ENCODE assay signal across 8 mouse cellular contexts in the genomic region with DNA sequence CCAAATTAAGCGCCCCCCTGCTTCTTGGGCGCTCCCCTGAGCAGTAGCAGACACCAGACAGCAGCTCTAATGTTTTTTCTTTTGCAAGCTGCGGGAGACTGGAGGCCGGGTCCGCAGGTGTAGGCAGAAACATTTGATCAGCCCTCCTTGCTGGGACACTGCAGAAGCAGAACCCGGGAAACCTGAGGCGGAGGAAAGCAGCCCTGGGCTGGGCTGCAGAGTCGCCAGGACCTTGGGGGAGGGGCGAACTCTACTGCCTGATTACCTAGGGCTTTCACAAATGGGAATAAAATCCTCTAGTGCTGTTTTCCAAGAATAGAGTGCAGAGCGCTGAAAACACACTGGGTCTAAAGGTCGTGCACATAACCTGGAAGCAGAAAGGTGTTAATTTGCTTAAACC. TPM values are rescaled to one million over a fixed set of nuclear protein-coding genes. Genes with fewer than 3 reads are reported as not detected.
A peak's percentile ranks its signal among the peaks of the same experiment; 100 is the strongest.
DNase-seq lines count a peak whose midpoint lies in the region; ATAC-seq lines count a peak whose summit lies in the region.

No protein-coding gene starts in this region.

- DNase-seq in 3134 (ENCODE audit: extremely low read depth, insufficient read length, low spot score), result peak; percentile 7
- peak; percentile 60 for DNase-seq in embryonic facial prominence, embryonic 10.5 days (ENCODE audit: low spot score)
- DNase-seq in kidney, postnatal 10 days, result peak; percentile 74
- DNase-seq in adipocyte (ENCODE audit: low spot score), result no peak
- no peak for DNase-seq in left cerebral cortex, postnatal 36 days (ENCODE audit: low spot score in 2 of 2)
- DNase-seq in B cell, adult 2 months, result no peak

- 2% methylated on average over 11 of the region's 11 CpGs for WGBS in embryonic facial prominence, embryonic 10.5 days
- WGBS in heart, embryonic 14.5 days, result 3% methylated on average over 11 of the region's 11 CpGs

- no peaks in the 10 kb centered on the region for H3K9me3 ChIP-seq in embryonic facial prominence, embryonic 10.5 days
- no peaks in the 10 kb centered on the region for H3K9me3 ChIP-seq in heart, embryonic 14.5 days (ENCODE audit: control insufficient read depth, low read length)

- ATAC-seq in heart, embryonic 14.5 days (ENCODE audit: insufficient number of reproducible peaks, insufficient read depth, low FRiP score, low read depth), result no peak
- 0 out of 2 replicates have a peak, but pooled peaks have one; percentile 16 for ATAC-seq in megakaryocyte, adult 5-6 weeks (ENCODE audit: poor library complexity, severe bottlenecking)

- H3K27me3 ChIP-seq in embryonic facial prominence, embryonic 10.5 days (replicated peaks; ENCODE audit: low read depth, poor library complexity, severe bottlenecking), result peaks cover 53% of the 10 kb centered on the region
- 0 out of 2 replicates have a peak, but pooled peaks cover 3% of the 10 kb centered on the region for H3K27me3 ChIP-seq in heart, embryonic 14.5 days (ENCODE audit: control insufficient read depth, insufficient read depth, low read length)

- intact Hi-C loops in left cerebral cortex, postnatal 36 days (cut with DNase I), result no loop called here

- H3K9ac ChIP-seq in heart, embryonic 14.5 days (ENCODE audit: low read length), result peak overlapping the region; percentile 87

- H3K4me3 ChIP-seq in embryonic facial prominence, embryonic 10.5 days, result peak overlapping the region; percentile 59
- peak overlapping the region; percentile 47 to 64 for H3K4me3 ChIP-seq in heart, embryonic 14.5 days (ENCODE audit: control insufficient read depth in 1 of 2, insufficient read depth in 1 of 2, low read depth in 1 of 2, low read length in 2 of 2)

- H3K27ac ChIP-seq in embryonic facial prominence, embryonic 10.5 days (replicated peaks), result no peak overlapping the region
- H3K27ac ChIP-seq in heart, embryonic 14.5 days (replicated peaks in 1 of 2; ENCODE audit: control insufficient read depth in 1 of 2, insufficient read depth in 1 of 2, low read depth in 2 of 2, low read length in 2 of 2), result peak overlapping the region in 1 of 2 experiments; percentile 90; a peak in 1 of 4 replicates

- H3K4me2 ChIP-seq in heart, embryonic 14.5 days (ENCODE audit: low read length), result peak overlapping the region; percentile 87

- peaks cover 23% of the 10 kb centered on the region for H3K4me1 ChIP-seq in embryonic facial prominence, embryonic 10.5 days
- peaks cover 14 to 25% of the 10 kb centered on the region in 2 experiments for H3K4me1 ChIP-seq in heart, embryonic 14.5 days (ENCODE audit: control insufficient read depth in 2 of 2, insufficient read depth in 2 of 2, low read length in 2 of 2)

- no peaks in the 10 kb centered on the region for H3K36me3 ChIP-seq in embryonic facial prominence, embryonic 10.5 days (replicated peaks)
- H3K36me3 ChIP-seq in heart, embryonic 14.5 days (ENCODE audit: control insufficient read depth, insufficient read depth, low read length), result no peaks in the 10 kb centered on the region

RNA-seq across cellular contexts. Expression of gene Clic5, which starts 1.3 kb away (rescaled TPM):
- polyA plus RNA-seq in embryonic facial prominence, embryonic 10.5 days (2016; fragmentation: Nextera tagmentation; extraction: Ambion mirVana), result 0.11 and 0.39 TPM in 2 replicates
- 15.3 and 15.8 TPM in 2 replicates for polyA plus RNA-seq in heart, embryonic 14.5 days (2014; fragmentation: Nextera tagmentation; extraction: Ambion mirVana)
- total RNA-seq in megakaryocyte, adult 5-6 weeks (2015), result 0.09 and 0.14 TPM in 2 replicates
- total RNA-seq in megakaryocyte, adult 5-6 weeks (2017), result 0.04 and 0.15 TPM in 2 replicates
- total RNA-seq in left cerebral cortex, postnatal 36 days (2021), result 1 to 10 TPM; 4.0 to 4.8 TPM

Comparison
In these comparisons a context has a peak if more than half of its experiments do, and no peak if none do; other contexts are left out.
1. DNase-seq: peak in 3134 (single experiment), embryonic facial prominence, embryonic 10.5 days (single experiment) and kidney, postnatal 10 days (single experiment); none in adipocyte (single experiment), left cerebral cortex, postnatal 36 days (0 of 2) and B cell, adult 2 months (0 of 2).
2. RNA of gene Clic5, which starts 1.3 kb away (total RNA-seq): 4.0 to 4.8 TPM in left cerebral cortex, postnatal 36 days; 0.04 to 0.15 TPM in megakaryocyte, adult 5-6 weeks; every median in the first group is over 4 times any median in the second.